Mouse (Mus musculus): ENCODE data around the gene Nkd1.

DNA sequence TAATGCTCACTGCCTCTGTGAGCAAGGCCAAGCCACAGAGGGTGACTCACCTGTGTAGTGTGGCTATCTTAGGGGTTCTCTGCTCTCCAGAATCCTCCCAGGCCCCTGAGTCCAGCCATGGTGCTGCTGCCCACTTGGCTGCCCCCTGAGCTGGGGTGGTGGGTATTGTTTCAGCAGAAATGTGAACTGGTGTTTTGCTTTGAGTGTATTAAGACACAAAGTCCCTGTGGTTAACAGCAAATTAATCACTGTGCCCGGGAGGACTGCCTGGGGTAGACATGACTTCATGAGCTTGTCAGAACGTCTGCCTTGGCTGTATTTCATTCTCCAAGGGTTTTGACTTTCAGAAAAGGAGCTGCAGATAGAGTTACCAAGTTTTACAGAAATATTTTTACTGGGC is 15.9 kb downstream of the Nkd1 start:
- TF ChIP-seq CTCF (IDR thresholded peaks at IDR 0.05; ENCODE audit: low read depth) (no peak), EP300 (IDR thresholded peaks at IDR 0.05; ENCODE audit: low read depth) (no peak)

All from liver, postnatal 0 days (tissue).